9 mouse cellular contexts compared by ENCODE assay signal in the genomic region with DNA sequence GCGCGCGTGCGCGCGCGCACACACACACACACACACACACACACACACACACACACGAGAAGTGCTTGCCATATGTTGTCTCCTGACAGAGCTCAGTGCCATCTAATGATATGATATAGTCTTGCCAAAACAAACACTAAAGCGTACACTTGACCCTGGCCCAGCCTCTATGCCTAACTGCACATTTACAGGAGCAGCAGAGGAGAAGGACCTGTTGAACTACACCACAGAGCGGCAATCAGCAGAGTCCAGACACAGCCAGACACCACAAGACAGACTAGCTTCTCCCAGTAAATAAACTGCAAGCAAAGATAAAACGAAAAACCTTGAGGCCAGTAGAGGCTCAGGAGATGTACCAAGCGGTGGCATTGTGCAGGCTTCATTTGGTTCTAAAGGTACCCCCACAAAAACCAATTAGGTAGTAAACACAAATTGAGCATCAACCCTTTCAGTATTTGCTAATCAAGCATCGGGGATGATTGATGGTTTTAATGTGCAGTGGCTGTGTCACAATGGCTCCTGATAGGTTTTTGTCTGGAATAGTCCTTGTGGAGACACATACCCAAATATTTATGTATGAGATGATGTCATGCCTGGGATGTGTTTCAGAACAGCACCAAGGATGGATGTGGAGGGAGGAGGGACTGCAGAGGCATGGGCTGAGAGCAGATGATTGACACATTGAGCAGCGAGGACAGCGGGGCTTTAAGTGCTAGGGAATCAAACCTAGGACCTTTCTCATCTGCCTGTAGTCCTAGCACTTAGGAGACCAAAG.
DNase-seq lines count a peak whose midpoint lies in the region; ATAC-seq lines count a peak whose summit lies in the region.
"Had no signal": no experiment of that assay in that cellular context is flagged by ENCODE, and none has a peak within 500 bp of the region (broad histone marks: within the 10 kb centered on the region; RNA-seq: fewer than 3 reads in every experiment).

No protein-coding gene starts in this region.

- no peak overlapping the region for H3K9ac ChIP-seq in heart, embryonic 13.5 days
- H3K9ac ChIP-seq in hindbrain, embryonic 13.5 days = no peak overlapping the region
- H3K9ac ChIP-seq: neural tube, embryonic 13.5 days had no signal

- H3K36me3 ChIP-seq in heart, embryonic 13.5 days = no peaks in the 10 kb centered on the region
- no peaks in the 10 kb centered on the region for H3K36me3 ChIP-seq in hindbrain, embryonic 13.5 days
- H3K36me3 ChIP-seq: neural tube, embryonic 13.5 days had no signal

- no peak overlapping the region for H3K4me3 ChIP-seq in heart, embryonic 13.5 days
- no peak overlapping the region for H3K4me3 ChIP-seq in hindbrain, embryonic 13.5 days
- H3K4me3 ChIP-seq: neural tube, embryonic 13.5 days had no signal

- H3K9me3 ChIP-seq in heart, embryonic 13.5 days = no peaks in the 10 kb centered on the region
- H3K9me3 ChIP-seq in hindbrain, embryonic 13.5 days = no peaks in the 10 kb centered on the region
- H3K9me3 ChIP-seq: neural tube, embryonic 13.5 days had no signal

- peak overlapping the region; percentile 86 for H3K27ac ChIP-seq in heart, embryonic 13.5 days (replicated peaks)
- peak overlapping the region; percentile 40; the same call in 1 of the 2 replicates for H3K27ac ChIP-seq in hindbrain, embryonic 13.5 days
- H3K27ac ChIP-seq: neural tube, embryonic 13.5 days had no signal

- no peaks in the 10 kb centered on the region for H3K27me3 ChIP-seq in heart, embryonic 13.5 days (replicated peaks)
- H3K27me3 ChIP-seq in hindbrain, embryonic 13.5 days = no peaks in the 10 kb centered on the region
- H3K27me3 ChIP-seq: neural tube, embryonic 13.5 days had no signal

- 69% methylated on average over 15 of the region's 15 CpGs for WGBS in heart, embryonic 13.5 days
- 80% methylated on average over 15 of the region's 15 CpGs for WGBS in hindbrain, embryonic 13.5 days

- H3K4me1 ChIP-seq in heart, embryonic 13.5 days = peaks cover 49% of the 10 kb centered on the region
- peaks cover 33% of the 10 kb centered on the region for H3K4me1 ChIP-seq in hindbrain, embryonic 13.5 days (replicated peaks)

- ATAC-seq in heart, embryonic 13.5 days (ENCODE audit: extremely low read depth, insufficient number of reproducible peaks, low FRiP score, low TSS enrichment) = no peak
- no peak for ATAC-seq in hindbrain, embryonic 13.5 days (ENCODE audit: low FRiP score)

- H3K4me2 ChIP-seq in heart, embryonic 13.5 days = peak overlapping the region; percentile 14
- H3K4me2 ChIP-seq in hindbrain, embryonic 13.5 days = no peak overlapping the region
- H3K4me2 ChIP-seq: neural tube, embryonic 13.5 days had no signal

- no peak for DNase-seq in heart, adult 18-20 months
- DNase-seq in ZHBTc4 (ENCODE audit: low read depth, low spot score) = peak; percentile 40
- peak; percentile 56 for DNase-seq in mesoderm, embryonic 11.5 days (ENCODE audit: low read depth, low spot score)
- DNase-seq in ovary, adult 18-20 months (ENCODE audit: low spot score) = no peak
- DNase-seq in frontal cortex, postnatal 36 days (ENCODE audit: low spot score in 2 of 2) = no peak
- DNase-seq in layer of hippocampus, adult 9-10 months (ENCODE audit: low spot score) = no peak

Comparison
In these comparisons a context has a peak if more than half of its experiments do, and no peak if none do; other contexts are left out.
1. DNase-seq: peak in ZHBTc4 (single experiment) and mesoderm, embryonic 11.5 days (single experiment); none in heart, adult 18-20 months (0 of 2), ovary, adult 18-20 months (single experiment), frontal cortex, postnatal 36 days (0 of 2) and layer of hippocampus, adult 9-10 months (single experiment).